Mouse (Mus musculus): ENCODE measurements around the gene Apol9b.
"Not testable (repeated sequence)": the region's sequence is repeated elsewhere in the genome, so short reads cannot be mapped to it uniquely, and the experiment has no call there.

DNA sequence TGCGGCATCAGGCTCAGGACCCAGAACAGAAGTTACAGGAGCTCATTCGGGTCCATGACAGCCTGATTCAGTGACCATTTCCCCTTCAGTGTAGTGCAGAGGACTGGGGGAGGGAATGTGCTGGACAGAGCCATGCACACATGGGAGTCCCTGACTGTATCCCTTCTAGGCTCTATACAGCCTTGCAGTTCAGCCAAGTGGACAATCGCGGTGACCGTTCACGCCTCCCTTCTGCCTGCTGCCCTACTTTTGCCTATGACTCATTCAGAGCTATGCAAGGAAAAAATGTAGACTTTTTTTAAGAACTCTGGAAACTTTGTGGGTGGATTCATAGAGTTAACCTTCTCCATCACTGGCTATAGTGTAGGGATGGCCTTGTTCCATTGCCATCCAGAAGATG is 10.6 kb upstream of the Apol9b start:
- TF ChIP-seq CTCF, POLR2A (IDR thresholded peaks at IDR 0.05; ENCODE audit: extremely low read depth, insufficient read depth, low read length): not testable (repeated sequence)
